In genomic region chr2:46366135-46366485, GRCm38 (mm10) we compare ENCODE assay signal across 18 mouse cellular contexts.
DNase-seq lines count a peak whose midpoint lies in the region.
"Had no signal": no experiment of that assay in that cellular context is flagged by ENCODE, and none has a peak within 500 bp of the region (broad histone marks: within the 10 kb centered on the region; RNA-seq: fewer than 3 reads in every experiment).

No protein-coding gene starts in this region.

- DNase-seq in layer of hippocampus, adult 18-20 months (ENCODE audit: low spot score in 2 of 2): peak; percentile 19 to 62
- no peak for DNase-seq in layer of hippocampus, postnatal 10 days (ENCODE audit: low spot score in 2 of 2)
- peak; percentile 22 to 26 for DNase-seq in right cerebral cortex, adult 2 months (ENCODE audit: low spot score in 2 of 2)
- no peak for DNase-seq in right cerebral cortex, postnatal 14 days
- peak; percentile 7 to 19 for DNase-seq in layer of hippocampus, adult 8-10 months (ENCODE audit: low spot score in 2 of 2)
- no peak for DNase-seq in thymus, postnatal 4 days
- DNase-seq in adrenal gland, adult 2 months: no peak
- DNase-seq: adrenal gland, adult 8-10 months; cerebellum, adult 11-12 months; cerebellum, adult 9-11 months; embryo, embryonic 11 days; gastrocnemius, postnatal 25 days; kidney, adult 11 months; kidney, postnatal 14 days; lung, embryonic 14.5 days; lung, postnatal 14 days; retina, postnatal 1 day; thymus, postnatal 14 days had no signal

Comparison
In these comparisons a context has a peak if more than half of its experiments do, and no peak if none do; other contexts are left out.
1. DNase-seq: peak in layer of hippocampus, adult 18-20 months (2 of 2), right cerebral cortex, adult 2 months (2 of 2) and layer of hippocampus, adult 8-10 months (2 of 2); none in layer of hippocampus, postnatal 10 days (0 of 2), right cerebral cortex, postnatal 14 days (single experiment), thymus, postnatal 4 days (single experiment) and adrenal gland, adult 2 months (single experiment).